Mouse (Mus musculus): ENCODE results near the gene Crkl.
A peak's percentile ranks its signal among the peaks of the same experiment; 100 is the strongest.

Gene Crkl

GRCm38 (mm10) chr16:17451541-17452372, at the start of gene Crkl:
Gene Crkl, plus strand, starts transcription at chr16:17451987.
- peak; percentile 99 for DNase-seq (ENCODE audit: low read depth, low spot score)

GRCm38 (mm10) chr16:17402855-17403254, 48.9 kb upstream of the Crkl start:
- DNase-seq (ENCODE audit: low read depth, low spot score), result peak; percentile 54

DNA sequence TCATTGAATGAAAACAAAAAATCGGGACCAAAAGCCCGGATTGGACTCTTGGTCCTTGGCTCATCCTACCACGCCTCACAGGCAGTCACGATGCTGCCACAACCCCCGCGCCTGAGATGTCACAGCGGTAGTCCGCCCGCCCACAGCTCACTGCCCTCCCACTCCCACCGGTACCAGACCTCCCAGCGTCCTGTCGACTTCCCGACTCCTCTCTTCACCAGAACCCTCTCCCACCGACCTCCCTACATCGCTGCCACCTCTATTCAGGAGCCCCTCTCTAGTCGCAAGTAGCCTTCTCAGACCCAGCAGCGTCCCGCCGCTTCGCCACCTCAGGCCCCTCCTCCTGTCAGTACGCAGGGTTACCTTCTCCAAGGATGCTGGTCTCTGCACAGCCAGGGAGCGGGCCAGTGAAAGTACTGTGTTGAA, 46.5 kb upstream of the Crkl start:
- DNase-seq (ENCODE audit: low read depth, low spot score), result peak; percentile 54

DNA sequence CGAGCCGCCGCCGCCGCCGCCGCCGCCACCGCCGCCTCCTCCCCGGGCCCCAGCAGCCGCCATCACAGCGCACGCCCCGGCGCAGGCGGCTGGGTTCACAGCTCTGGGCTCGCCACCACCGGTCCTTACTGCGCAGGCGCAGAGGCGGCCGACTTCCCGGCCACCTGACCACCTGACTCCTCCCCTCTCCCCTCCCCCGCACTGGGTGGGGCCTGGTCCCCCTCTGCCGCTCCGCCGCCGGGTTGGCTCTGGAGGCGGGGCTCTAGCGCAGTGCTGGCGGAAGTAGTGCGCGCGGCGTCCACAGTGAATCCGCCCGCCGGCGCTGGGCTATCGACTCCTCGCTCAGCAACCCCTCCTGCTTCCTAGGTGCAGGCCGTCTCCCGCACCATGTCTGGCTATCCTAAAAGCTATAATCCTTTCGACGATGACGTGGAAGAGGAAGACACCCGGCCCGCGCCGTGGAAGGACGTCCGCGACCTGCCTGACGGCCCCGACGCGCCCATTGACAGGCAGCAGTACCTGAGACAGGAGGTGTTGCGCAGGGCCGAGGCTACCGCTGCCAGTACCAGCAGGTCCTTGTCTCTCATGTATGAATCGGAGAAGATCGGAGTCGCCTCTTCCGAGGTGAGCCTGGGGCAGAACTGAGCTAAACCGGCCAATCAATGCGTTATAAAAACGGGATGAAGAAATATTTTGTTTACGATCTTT, 45.9 kb upstream of the Crkl start, which contains the start of the genes Snap29 and Pi4ka:
Gene Snap29 (plus strand): TSS at position 251 of the 708 bp plus-strand sequence.
Gene Pi4ka (minus strand): TSS at position 579 of the 708 bp plus-strand sequence.
- peak; percentile 99 for DNase-seq (ENCODE audit: low read depth, low spot score)

GRCm38 (mm10) chr16:17406512-17407231, 45.1 kb upstream of the Crkl start:
- DNase-seq (ENCODE audit: low read depth, low spot score), result no peak

DNA sequence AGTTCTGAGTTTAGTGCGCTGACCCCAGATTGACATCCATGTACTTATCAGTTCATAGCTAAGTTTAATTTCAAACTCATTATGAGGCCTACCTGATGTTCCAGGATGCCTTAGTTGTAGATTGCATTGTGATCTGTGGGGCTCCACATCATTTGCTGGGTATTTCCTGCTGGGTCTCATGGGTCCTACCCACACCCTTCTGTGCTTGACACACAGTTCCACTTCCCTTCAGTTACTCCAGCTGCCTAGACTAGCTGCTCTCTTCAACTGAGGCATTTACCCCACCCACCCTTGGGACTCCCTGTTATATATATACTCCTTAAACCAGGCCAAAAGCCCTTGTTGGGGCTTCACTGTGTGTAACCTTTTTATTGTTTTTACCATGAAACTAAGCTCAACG, 42.7 kb upstream of the Crkl start:
- no peak for DNase-seq (ENCODE audit: low read depth, low spot score)

- DNase-seq (ENCODE audit: low read depth, low spot score), result no peak
These were observed 41.6 kb upstream of the Crkl start for GRCm38 (mm10) chr16:17410209-17410608.

DNA sequence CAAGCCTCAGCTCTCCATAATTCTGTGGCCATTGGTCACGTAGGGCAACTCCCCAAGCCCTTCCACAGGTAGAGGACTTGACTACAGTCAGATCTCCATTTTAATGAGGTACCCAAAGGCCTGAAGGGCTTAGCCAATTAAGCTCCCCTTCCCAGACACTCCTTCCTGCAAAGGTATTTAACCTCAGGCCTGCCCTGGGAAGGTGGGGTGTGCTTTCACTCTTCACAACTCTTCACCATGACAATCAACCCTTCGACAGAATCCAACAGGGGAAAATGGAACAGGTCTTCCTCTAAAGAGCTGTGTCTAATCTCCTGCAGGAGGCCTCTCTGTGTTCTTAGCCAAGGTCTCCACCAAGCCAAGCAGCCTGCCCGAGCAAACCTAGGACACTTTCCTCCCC, 28.8 kb upstream of the Crkl start:
- DNase-seq (ENCODE audit: low read depth, low spot score), result no peak

DNA sequence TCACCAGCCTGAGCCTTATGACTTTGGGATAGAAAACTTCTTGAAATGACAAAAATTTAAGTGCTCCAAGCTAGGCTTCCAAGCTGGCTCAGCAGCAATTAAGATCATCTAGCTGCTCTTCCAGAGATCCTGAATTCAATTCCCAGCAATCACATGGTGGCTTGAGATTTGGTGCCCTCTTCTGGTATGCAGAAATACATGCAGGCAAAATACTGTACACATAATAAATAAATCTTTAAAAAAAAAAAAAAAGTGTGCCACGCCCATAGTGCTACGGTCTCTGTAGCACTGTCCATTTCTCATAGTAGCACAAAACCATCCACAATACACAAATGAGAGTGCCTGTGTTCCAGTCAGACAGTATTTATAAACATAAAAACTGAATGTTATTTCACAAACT, 19.2 kb upstream of the Crkl start:
- DNase-seq (ENCODE audit: low read depth, low spot score), result peak; percentile 15

DNA sequence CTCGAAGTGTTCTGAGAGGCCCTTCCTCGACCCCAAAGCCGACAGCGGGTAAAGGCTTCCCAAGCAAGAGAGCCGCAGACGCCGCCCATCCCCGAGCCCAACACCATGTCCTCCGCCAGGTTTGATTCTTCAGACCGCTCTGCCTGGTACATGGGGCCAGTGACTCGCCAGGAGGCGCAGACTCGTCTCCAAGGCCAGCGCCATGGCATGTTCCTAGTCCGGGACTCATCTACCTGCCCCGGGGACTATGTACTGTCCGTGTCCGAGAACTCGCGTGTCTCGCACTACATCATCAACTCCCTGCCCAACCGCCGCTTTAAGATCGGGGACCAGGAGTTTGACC, 557 bp downstream of the Crkl start:
- peak; percentile 51 for DNase-seq (ENCODE audit: low read depth, low spot score)

DNA sequence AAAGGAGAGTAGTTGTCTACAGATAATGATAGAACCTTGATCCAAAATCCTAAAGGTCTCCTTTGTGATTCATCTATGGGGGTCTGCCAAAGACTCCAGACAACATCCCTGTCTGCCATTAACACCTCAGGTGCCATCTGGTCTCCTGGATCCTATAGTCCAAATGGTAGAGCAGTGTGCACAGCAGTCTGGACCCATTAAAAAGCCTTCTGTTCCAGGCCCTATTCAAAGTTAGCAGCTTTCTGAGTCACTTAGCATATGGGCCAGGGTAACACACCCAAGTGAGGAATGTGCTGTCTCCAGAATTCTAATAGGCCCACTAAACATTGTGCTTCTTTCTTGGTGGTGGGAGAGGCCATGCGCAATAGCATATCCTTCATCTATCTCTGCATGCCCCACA, 5.1 kb downstream of the Crkl start:
- no peak for DNase-seq (ENCODE audit: low read depth, low spot score)

DNA sequence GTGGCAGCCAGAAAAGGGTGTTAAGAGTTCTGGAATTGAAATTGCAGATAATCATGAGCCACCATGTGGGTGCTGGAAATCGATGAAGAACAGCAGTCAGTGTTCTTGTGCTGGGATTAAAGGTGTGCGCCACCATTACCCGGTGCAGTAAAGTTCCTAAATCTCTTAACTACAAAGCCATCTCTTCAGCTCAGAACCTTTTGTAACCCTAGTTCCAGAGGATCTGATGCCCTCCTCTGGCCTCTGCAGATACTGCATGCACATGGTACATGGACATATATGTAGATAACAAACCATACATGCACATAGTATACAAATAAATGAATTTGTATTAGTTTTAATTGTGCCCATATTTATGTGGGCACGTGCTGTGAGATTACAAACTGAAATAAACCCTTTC, 8.5 kb downstream of the Crkl start:
- DNase-seq (ENCODE audit: low read depth, low spot score), result peak; percentile 14

GRCm38 (mm10) chr16:17461596-17461995, 9.8 kb downstream of the Crkl start:
- DNase-seq (ENCODE audit: low read depth, low spot score), result no peak

- DNase-seq (ENCODE audit: low read depth, low spot score), result no peak
These were observed 11.4 kb downstream of the Crkl start for GRCm38 (mm10) chr16:17463184-17463583.

DNA sequence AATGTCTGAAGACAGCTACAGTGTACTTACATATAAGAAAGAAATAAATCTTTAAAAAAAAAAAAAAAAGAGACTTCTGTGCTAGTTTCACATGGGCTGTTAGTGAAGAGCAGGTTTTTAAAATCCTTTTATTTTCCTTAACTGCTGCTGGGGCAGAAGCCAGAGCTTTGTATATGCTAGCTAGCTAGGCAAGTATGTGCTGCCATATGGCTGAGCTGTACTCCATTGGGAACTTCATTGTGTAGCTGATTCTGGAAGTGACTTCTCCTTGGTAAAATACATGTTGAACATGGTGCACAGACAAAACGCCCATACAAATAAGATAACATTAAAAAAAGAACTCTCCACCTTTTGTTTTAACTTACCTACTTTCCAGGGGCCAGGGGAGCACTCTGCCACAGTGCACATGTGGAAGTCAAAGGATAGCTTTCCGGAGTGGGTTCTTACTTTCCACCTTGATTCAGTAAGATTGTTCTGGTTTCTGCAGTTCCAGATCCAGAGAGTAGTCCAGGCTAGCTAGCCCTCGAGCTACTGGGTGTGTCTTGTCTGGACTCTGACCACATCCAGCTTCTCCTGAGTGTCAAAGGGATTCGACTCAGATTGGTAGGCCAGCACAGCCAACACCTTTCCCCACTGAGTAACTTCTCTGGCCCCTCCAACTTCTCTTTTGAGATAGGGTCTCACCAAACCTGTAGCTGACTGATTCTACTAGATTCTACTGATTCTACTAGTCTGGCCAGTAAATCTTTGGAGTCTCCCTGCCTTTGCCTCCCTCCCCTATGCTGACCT, 15.3 kb downstream of the Crkl start:
- DNase-seq (ENCODE audit: low read depth, low spot score), result no peak

DNA sequence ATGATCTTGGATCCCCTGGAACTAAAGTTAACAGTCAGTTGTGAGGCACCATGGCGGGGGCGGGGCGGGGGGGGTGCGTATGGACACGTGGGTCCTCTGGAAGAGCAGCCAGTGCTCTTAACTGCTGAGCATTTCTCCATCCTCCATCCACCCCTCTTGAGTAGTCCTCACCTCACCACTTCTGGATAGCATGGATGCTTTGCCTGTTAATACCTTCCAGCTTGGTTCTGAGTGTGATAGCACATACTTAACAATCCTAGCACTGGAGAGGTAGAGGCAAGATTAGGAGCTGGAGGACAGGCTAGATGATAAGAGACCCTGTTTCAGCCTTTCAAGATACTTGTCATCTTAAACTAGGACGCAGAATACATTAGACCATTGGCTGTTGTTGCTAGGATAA, 20.7 kb downstream of the Crkl start:
- no peak for DNase-seq (ENCODE audit: low read depth, low spot score)

- DNase-seq (ENCODE audit: low read depth, low spot score), result no peak
These were observed 22.3 kb downstream of the Crkl start for GRCm38 (mm10) chr16:17474091-17474490.

DNA sequence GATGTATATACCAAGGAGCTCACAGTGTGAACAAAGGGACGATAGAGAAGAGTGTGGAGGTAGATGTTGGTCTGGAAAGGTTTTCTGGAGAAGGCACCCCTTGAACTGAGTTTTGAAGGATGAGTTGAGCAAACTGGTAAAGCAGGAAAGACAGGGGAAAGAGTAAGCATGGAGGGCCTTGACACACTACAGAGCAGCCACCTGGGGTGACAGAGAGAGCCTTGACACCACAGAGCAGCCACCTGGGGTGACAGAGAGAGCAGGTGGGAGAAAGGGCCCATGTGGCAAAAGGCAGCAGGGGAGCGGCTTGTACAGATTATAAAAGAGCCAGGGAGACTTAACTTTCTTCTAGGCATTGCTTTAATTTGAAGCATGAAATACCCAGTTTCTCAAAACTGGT, 23.0 kb downstream of the Crkl start:
- DNase-seq (ENCODE audit: low read depth, low spot score), result no peak

GRCm38 (mm10) chr16:17475326-17475725, 23.5 kb downstream of the Crkl start:
- no peak for DNase-seq (ENCODE audit: low read depth, low spot score)

- DNase-seq (ENCODE audit: low read depth, low spot score), result no peak
These were observed 26.6 kb downstream of the Crkl start for GRCm38 (mm10) chr16:17478331-17478943.

DNA sequence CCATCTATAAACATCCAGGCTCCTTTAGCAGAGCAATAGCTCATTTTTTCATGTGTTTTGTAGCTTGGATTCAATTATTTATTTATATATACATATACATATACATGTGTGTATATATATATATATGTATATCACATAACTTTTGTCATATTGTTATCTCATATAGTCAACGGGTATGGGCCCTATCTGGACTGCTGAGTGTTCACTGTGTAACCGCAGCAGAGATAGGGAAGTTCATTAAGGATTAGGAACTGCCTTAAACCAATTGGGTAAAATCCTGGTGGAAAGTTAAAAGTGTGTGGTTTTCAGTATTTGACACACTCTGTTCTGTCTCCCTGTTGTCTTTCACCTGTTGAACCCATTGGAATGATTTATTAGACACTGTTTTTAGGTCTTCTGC, 29.7 kb downstream of the Crkl start:
- no peak for DNase-seq (ENCODE audit: low read depth, low spot score)

Measured in mesoderm, embryonic 11.5 days (tissue).